Mouse (Mus musculus) cerebellum, adult 2 months (tissue): ENCODE data around the gene Gm11549.

Experiments
- CTCF ChIP-seq: fragments of 200-500 bp; IDR thresholded peaks from 2 replicates; pipeline ENCODE4 v1.5.1; 2011; ENCODE audit warnings: low read depth, mild to moderate bottlenecking, control low read depth, low read length, moderate library complexity, borderline replicate concordance; ENCODE audit not compliant: insufficient read depth
- POLR2A ChIP-seq: fragments of 200-500 bp; IDR thresholded peaks from 2 replicates; pipeline ENCODE4 v1.6.1; 2011; ENCODE audit warnings: low read length, control low read depth, borderline replicate concordance; ENCODE audit not compliant: insufficient read depth

GRCm38 (mm10) chr3:36481776-36482193 lies 39.8 kb downstream of the Gm11549 start:
- TF ChIP-seq CTCF (no peak), POLR2A (no peak)
